Mouse (Mus musculus) liver, postnatal 0 days (tissue): ENCODE data around the gene Slc27a1.

Experiments used
- CTCF ChIP-seq: sonication (generic); IDR thresholded peaks from 2 replicates; pipeline ENCODE4 v1.5.1; 2016; ENCODE audit warnings: antibody characterized with exemption, low read depth
- EP300 ChIP-seq: IDR thresholded peaks from 2 replicates; pipeline ENCODE4 v1.6.1; 2016; ENCODE audit warnings: antibody characterized with exemption, low read depth, mild to moderate bottlenecking

DNA sequence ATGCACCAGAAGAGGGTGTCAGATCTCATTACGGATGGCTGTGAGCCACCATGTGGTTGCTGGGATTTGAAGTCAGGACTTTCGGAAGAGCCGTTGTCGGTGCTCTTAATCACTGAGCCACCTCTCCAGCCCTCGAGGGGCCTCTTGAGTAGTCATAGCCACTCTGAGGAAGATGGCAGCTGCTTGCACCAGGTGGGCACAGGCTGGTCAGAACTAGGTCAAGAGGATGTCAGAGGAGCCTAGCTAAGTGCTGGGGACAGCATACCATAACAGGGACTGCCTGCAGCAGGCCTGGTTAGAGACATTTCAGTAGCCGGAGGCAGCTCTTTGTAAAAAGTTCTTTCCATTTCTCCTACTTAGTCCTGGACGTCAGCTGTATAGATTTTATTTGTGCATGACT lies 17.9 kb upstream of the Slc27a1 start:
- TF ChIP-seq CTCF (no peak), EP300 (no peak)
